Mouse (Mus musculus) kidney, adult 10 weeks (tissue): ENCODE data around the gene Sav1. TPM values are rescaled to one million over a fixed set of nuclear protein-coding genes. Genes with fewer than 3 reads are reported as not detected.

Source experiments
- polyA plus RNA-seq: library from polyadenylated mRNA; stranded (reverse); fragments of 350-450 nt; fragmentation: Illumina TruSeq; extraction: RNeasy Lipid Tissue Mini Kit (QIAGEN cat#74804); gene quantifications from one replicate; pipeline ENCODE4 v1.2.3, GENCODE M21; 2014; ENCODE audit warnings: low read depth, low replicate concordance

Gene Sav1
- polyA plus RNA-seq, result 83.1 TPM

DNA sequence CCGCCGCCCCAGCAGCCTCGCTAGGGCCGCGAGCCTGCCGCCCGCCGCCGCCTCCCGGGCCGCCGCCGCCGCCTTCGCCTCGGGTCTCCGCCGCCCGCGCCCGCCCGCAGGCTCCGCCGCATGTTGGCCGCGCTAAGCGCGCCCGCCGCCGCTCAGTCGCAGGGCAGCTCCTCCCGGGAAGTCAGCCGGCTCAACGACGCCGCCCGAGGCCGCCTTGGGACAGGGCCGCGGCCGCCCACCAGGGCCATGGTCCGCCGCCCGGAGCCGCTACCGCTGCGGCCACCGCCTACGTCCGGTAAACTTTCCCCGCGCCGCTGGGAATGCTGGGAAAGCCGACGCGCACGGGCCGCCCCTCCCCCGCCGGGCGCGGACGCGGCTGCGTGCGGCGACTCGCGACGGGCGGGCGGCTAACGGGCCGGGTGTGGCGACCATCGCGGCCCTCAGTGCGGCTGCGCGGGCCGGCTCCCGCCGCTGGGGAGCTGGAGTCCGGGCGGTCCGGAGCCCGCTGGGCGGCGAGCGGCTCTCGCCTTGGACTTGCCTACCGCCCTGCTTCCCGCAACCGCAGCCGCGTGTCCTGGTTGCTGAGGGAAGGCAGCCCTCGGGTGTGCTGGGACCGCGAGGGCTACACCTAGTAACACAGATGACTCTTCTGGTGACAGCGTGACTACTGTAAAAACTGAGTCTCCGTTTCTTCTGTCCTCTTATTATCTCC is at the start of gene Sav1:
Sav1 (minus strand) TSS at position 217 of the 712 bp plus-strand sequence.

Other genes starting within 250 kb of the Sav1 start
- gene Cdkl1, start 195.7 kb downstream of the Sav1 start, polyA plus RNA-seq, result 216 TPM
- gene Atl1, start 94.4 kb downstream of the Sav1 start, polyA plus RNA-seq, result 3.5 TPM
- gene Map4k5, start 93.8 kb downstream of the Sav1 start, polyA plus RNA-seq, result 39.7 TPM
- gene Nin, start 126.7 kb upstream of the Sav1 start, polyA plus RNA-seq, result 5.1 TPM
- gene Abhd12b, start 167.1 kb upstream of the Sav1 start, polyA plus RNA-seq, result not detected
- 46.7 TPM for gene Pygl, start 244.5 kb upstream of the Sav1 start, polyA plus RNA-seq